Mouse (Mus musculus) liver, embryonic 14.5 days (tissue): ENCODE results near the gene Srgap2.

Experiments used
- CTCF ChIP-seq: IDR thresholded peaks from 2 replicates; pipeline ENCODE4 v1.5.1; 2016; ENCODE audit warnings: antibody characterized with exemption, low read depth, control low read depth
- EP300 ChIP-seq: IDR thresholded peaks from 2 replicates; pipeline ENCODE4 v1.6.1; 2016; ENCODE audit warnings: antibody characterized with exemption, low read depth

DNA sequence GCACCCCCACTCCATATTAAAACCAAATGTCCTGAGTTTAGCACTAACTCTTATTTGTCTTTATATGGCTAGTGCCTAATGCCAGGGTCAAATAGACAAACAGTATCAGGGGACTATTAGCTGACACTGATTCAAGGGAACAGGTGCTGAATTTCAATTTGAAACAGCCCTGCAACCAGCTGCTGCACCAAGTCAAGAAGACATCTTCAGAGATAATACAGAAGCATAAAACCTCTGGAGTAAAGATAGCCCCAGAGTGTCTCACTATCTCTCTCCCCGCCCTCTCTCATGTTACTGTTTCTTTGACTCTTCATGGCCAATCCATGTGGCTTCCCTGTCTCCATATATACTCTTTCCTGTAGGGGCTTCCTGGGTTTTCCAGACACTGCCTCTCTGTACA lies 167.5 kb downstream of the Srgap2 start:
- TF ChIP-seq EP300 (no peak), CTCF (no peak)
